ENCODE assay signal across 8 mouse cellular contexts in genomic region chr1:36714311-36714710, GRCm38 (mm10). TPM values are rescaled to one million over a fixed set of nuclear protein-coding genes. Genes with fewer than 3 reads are reported as not detected.
DNase-seq lines count a peak whose midpoint lies in the region; ATAC-seq lines count a peak whose summit lies in the region.

Gene Actr1b, minus strand, starts transcription at chr1:36714422.

- DNase-seq in kidney, adult 8-10 months = no peak
- DNase-seq in adrenal gland, postnatal 4 days (ENCODE audit: low spot score in 2 of 2) = no peak
- no peak for DNase-seq in large intestine, adult 2 months (ENCODE audit: low read depth, low spot score)
- DNase-seq in spleen, postnatal 4 days (ENCODE audit: low spot score in 2 of 2) = no peak
- DNase-seq in frontal cortex, postnatal 36 days (ENCODE audit: low spot score in 2 of 2) = no peak

- no peaks in the 10 kb centered on the region for H3K9me3 ChIP-seq in kidney, embryonic 14.5 days (ENCODE audit: control insufficient read depth, low read length)
- H3K9me3 ChIP-seq in midbrain, embryonic 12.5 days = no peaks in the 10 kb centered on the region

- H3K36me3 ChIP-seq in kidney, embryonic 14.5 days (ENCODE audit: control insufficient read depth, insufficient read depth, low read length) = no peaks in the 10 kb centered on the region
- no peaks in the 10 kb centered on the region for H3K36me3 ChIP-seq in midbrain, embryonic 12.5 days

- H3K9ac ChIP-seq in kidney, embryonic 14.5 days (ENCODE audit: low read depth, low read length) = no peak within 1 kb of the TSS
- H3K9ac ChIP-seq in midbrain, embryonic 12.5 days (replicated peaks) = no peak within 1 kb of the TSS

- no peak within 1 kb of the TSS for H3K4me2 ChIP-seq in kidney, embryonic 14.5 days (replicated peaks; ENCODE audit: low read depth, low read length)
- no peak within 1 kb of the TSS for H3K4me2 ChIP-seq in midbrain, embryonic 12.5 days (replicated peaks)

- ATAC-seq in kidney, embryonic 14.5 days (ENCODE audit: low FRiP score, low TSS enrichment) = no peak
- no peak for ATAC-seq in granulocyte monocyte progenitor cell, adult 5-6 weeks (replicated peaks; ENCODE audit: poor library complexity, severe bottlenecking)
- no peak for ATAC-seq in midbrain, embryonic 12.5 days (ENCODE audit: low FRiP score, low read depth)

- H3K27ac ChIP-seq in kidney, embryonic 14.5 days (ENCODE audit: low read depth, low read length) = no peak within 1 kb of the TSS
- no peak within 1 kb of the TSS for H3K27ac ChIP-seq in midbrain, embryonic 12.5 days (replicated peaks)

- no peaks in the 10 kb centered on the region for H3K4me1 ChIP-seq in kidney, embryonic 14.5 days (ENCODE audit: control insufficient read depth, insufficient read depth, low read length)
- no peaks in the 10 kb centered on the region for H3K4me1 ChIP-seq in midbrain, embryonic 12.5 days

- 80% methylated on average over 5 of the region's 5 CpGs for WGBS in kidney, embryonic 14.5 days
- WGBS in large intestine, adult 2 months = 79% methylated on average over 5 of the region's 5 CpGs
- 79% methylated on average over 5 of the region's 5 CpGs for WGBS in midbrain, embryonic 12.5 days

- H3K27me3 ChIP-seq in kidney, embryonic 14.5 days (ENCODE audit: control insufficient read depth, insufficient read depth, low read length) = no peaks in the 10 kb centered on the region
- H3K27me3 ChIP-seq in midbrain, embryonic 12.5 days = 0 out of 2 replicates have a peak, but pooled peaks cover 3% of the 10 kb centered on the region

- no peak within 1 kb of the TSS for H3K4me3 ChIP-seq in kidney, embryonic 14.5 days (ENCODE audit: low read length)
- no peak within 1 kb of the TSS for H3K4me3 ChIP-seq in midbrain, embryonic 12.5 days

RNA-seq across cellular contexts. Expression of gene Actr1b, which starts in this region (rescaled TPM):
- 59.9 and 93.0 TPM in 2 replicates for polyA plus RNA-seq in kidney, embryonic 14.5 days (2014; fragmentation: Nextera tagmentation; extraction: Ambion mirVana)
- 100 to 1,000 TPM; 133 to 143 TPM for total RNA-seq in adrenal gland, postnatal 4 days (2021)
- total RNA-seq in granulocyte monocyte progenitor cell, adult 5-6 weeks (2014; fragmentation: Nextera tagmentation) = 34.3 and 59.5 TPM in 2 replicates
- 30.8 and 37.7 TPM in 2 replicates for total RNA-seq in granulocyte monocyte progenitor cell, adult 5-6 weeks (2017)
- polyA plus RNA-seq in large intestine, adult 2 months (2012; rRNA removed) = 80.7 and 107 TPM in 2 replicates
- 109 and 118 TPM in 2 replicates for polyA plus RNA-seq in midbrain, embryonic 12.5 days (2016; fragmentation: Nextera tagmentation; extraction: Ambion mirVana)
